In the genomic region with DNA sequence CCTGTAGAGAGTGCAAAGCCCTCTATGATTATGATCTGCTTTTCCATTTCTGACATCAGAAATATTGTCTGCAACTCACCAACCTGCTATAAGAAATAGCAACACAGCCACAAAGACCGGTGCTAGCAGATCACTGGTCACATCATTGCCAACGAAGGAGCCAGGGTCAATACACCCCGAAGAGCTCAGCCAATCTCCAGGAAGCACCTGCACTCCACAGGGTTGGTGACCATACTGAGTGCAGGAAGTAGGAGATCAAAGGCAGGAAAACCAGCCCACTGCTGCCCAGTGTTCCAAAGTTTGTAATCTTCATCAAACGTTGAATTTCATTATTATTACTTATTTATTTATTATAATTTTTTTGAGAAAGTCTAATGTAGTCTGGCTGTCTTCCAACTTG, we compare ENCODE assay signal across 30 mouse cellular contexts. TPM values are rescaled to one million over a fixed set of nuclear protein-coding genes. Genes with fewer than 3 reads are reported as not detected.
A peak's percentile ranks its signal among the peaks of the same experiment; 100 is the strongest.
DNase-seq lines count a peak whose midpoint lies in the region; ATAC-seq lines count a peak whose summit lies in the region.
"Had no signal": no experiment of that assay in that cellular context is flagged by ENCODE, and none has a peak within 500 bp of the region (broad histone marks: within the 10 kb centered on the region; RNA-seq: fewer than 3 reads in every experiment).

No protein-coding gene starts in this region.

- H3K27ac ChIP-seq in hindbrain, embryonic 14.5 days: 0 out of 2 replicates have a peak overlapping the region, but pooled peaks have one; percentile 2
- no peak overlapping the region for H3K27ac ChIP-seq in hindbrain, embryonic 10.5 days
- H3K27ac ChIP-seq in midbrain, embryonic 10.5 days (replicated peaks): peak overlapping the region; percentile 38; the same call in 1 of the 2 replicates
- no peak overlapping the region for H3K27ac ChIP-seq in midbrain, embryonic 15.5 days
- no peak overlapping the region for H3K27ac ChIP-seq in limb, embryonic 11.5 days (replicated peaks; ENCODE audit: low read depth, low read length)
- H3K27ac ChIP-seq: gastrocnemius, adult 2 months; liver, embryonic 12.5 days had no signal

- no peak overlapping the region for H3K4me3 ChIP-seq in hindbrain, embryonic 14.5 days (replicated peaks; ENCODE audit: low read length)
- H3K4me3 ChIP-seq in hindbrain, embryonic 10.5 days: no peak overlapping the region
- no peak overlapping the region for H3K4me3 ChIP-seq in midbrain, embryonic 10.5 days
- H3K4me3 ChIP-seq in midbrain, embryonic 15.5 days: no peak overlapping the region
- H3K4me3 ChIP-seq in limb, embryonic 11.5 days (ENCODE audit: low read depth, low read length): no peak overlapping the region
- H3K4me3 ChIP-seq: forebrain, embryonic 10.5 days; gastrocnemius, adult 2 months; heart, embryonic 12.5 days; hindbrain, embryonic 13.5 days; liver, embryonic 12.5 days; megakaryocyte, embryonic 14.5 days had no signal

- H3K4me2 ChIP-seq in hindbrain, embryonic 14.5 days (replicated peaks): no peak overlapping the region
- no peak overlapping the region for H3K4me2 ChIP-seq in midbrain, embryonic 15.5 days
- no peak overlapping the region for H3K4me2 ChIP-seq in limb, embryonic 11.5 days (ENCODE audit: low read depth, severe bottlenecking)
- H3K4me2 ChIP-seq: heart, embryonic 12.5 days; hindbrain, embryonic 13.5 days; liver, embryonic 12.5 days had no signal

- H3K9ac ChIP-seq in hindbrain, embryonic 14.5 days: no peak overlapping the region
- H3K9ac ChIP-seq in midbrain, embryonic 15.5 days: no peak overlapping the region
- H3K9ac ChIP-seq in limb, embryonic 11.5 days (ENCODE audit: low read length): no peak overlapping the region
- H3K9ac ChIP-seq: heart, embryonic 12.5 days; hindbrain, embryonic 13.5 days; liver, embryonic 12.5 days had no signal

- peaks cover 10% of the 10 kb centered on the region for H3K4me1 ChIP-seq in hindbrain, embryonic 14.5 days (replicated peaks; ENCODE audit: control insufficient read depth, insufficient read depth, low read length)
- peaks cover 19% of the 10 kb centered on the region for H3K4me1 ChIP-seq in hindbrain, embryonic 10.5 days (replicated peaks)
- H3K4me1 ChIP-seq in midbrain, embryonic 10.5 days: peaks cover 22% of the 10 kb centered on the region
- H3K4me1 ChIP-seq in midbrain, embryonic 15.5 days: no peaks in the 10 kb centered on the region
- peaks cover 27% of the 10 kb centered on the region for H3K4me1 ChIP-seq in limb, embryonic 11.5 days (ENCODE audit: control insufficient read depth, insufficient read depth, low read length)
- H3K4me1 ChIP-seq: heart, embryonic 12.5 days; liver, embryonic 12.5 days had no signal

- H3K36me3 ChIP-seq in hindbrain, embryonic 14.5 days (replicated peaks; ENCODE audit: control insufficient read depth, insufficient read depth): no peaks in the 10 kb centered on the region
- H3K36me3 ChIP-seq in hindbrain, embryonic 10.5 days: no peaks in the 10 kb centered on the region
- H3K36me3 ChIP-seq in midbrain, embryonic 10.5 days: no peaks in the 10 kb centered on the region
- H3K36me3 ChIP-seq in midbrain, embryonic 15.5 days (replicated peaks): no peaks in the 10 kb centered on the region
- H3K36me3 ChIP-seq in limb, embryonic 11.5 days (ENCODE audit: control insufficient read depth, insufficient read depth, low read length): no peaks in the 10 kb centered on the region
- H3K36me3 ChIP-seq: forebrain, embryonic 10.5 days; heart, embryonic 12.5 days; hindbrain, embryonic 13.5 days; liver, embryonic 12.5 days had no signal

- WGBS in hindbrain, embryonic 14.5 days: 72% methylated on average over 4 of the region's 4 CpGs
- 81% methylated on average over 4 of the region's 4 CpGs for whole genome bisulfite sequencing in hindbrain, embryonic 10.5 days
- 84% methylated on average over 4 of the region's 4 CpGs for WGBS in midbrain, embryonic 10.5 days
- WGBS in midbrain, embryonic 15.5 days: 81% methylated on average over 4 of the region's 4 CpGs
- 32% methylated on average over 4 of the region's 4 CpGs for WGBS in limb, embryonic 11.5 days

- no peak for DNase-seq in hindbrain, embryonic 14.5 days (ENCODE audit: low spot score)
- DNase-seq in hindbrain, embryonic 10.5 days (ENCODE audit: low spot score): no peak
- DNase-seq in midbrain, embryonic 10.5 days (ENCODE audit: low spot score): no peak
- peak; percentile 35 for DNase-seq in limb, embryonic 11.5 days (ENCODE audit: low spot score)
- DNase-seq in gastrocnemius, postnatal 10 days: no peak
- no peak for DNase-seq in ovary, postnatal 36 days (ENCODE audit: low spot score)
- DNase-seq: adrenal gland, adult 2 months; B cell, adult 2 months; cerebellum, adult 11 months; cerebellum, postnatal 10 days; gastrocnemius, adult 2 months; heart, postnatal 14 days; kidney, adult 18-20 months; kidney, postnatal 4 days; right cerebral cortex, postnatal 25 days; spleen, adult 18-20 months had no signal

- H3K9me3 ChIP-seq in hindbrain, embryonic 14.5 days (ENCODE audit: control insufficient read depth, low read length): no peaks in the 10 kb centered on the region
- no peaks in the 10 kb centered on the region for H3K9me3 ChIP-seq in hindbrain, embryonic 10.5 days
- H3K9me3 ChIP-seq in midbrain, embryonic 10.5 days (replicated peaks): no peaks in the 10 kb centered on the region
- H3K9me3 ChIP-seq in midbrain, embryonic 15.5 days: no peaks in the 10 kb centered on the region
- no peaks in the 10 kb centered on the region; the same call in 1 of the 2 replicates for H3K9me3 ChIP-seq in limb, embryonic 11.5 days (ENCODE audit: control insufficient read depth, low read length)
- H3K9me3 ChIP-seq: forebrain, embryonic 10.5 days; heart, embryonic 12.5 days; hindbrain, embryonic 13.5 days; liver, embryonic 12.5 days; megakaryocyte, embryonic 14.5 days had no signal

- no peak for ATAC-seq in hindbrain, embryonic 14.5 days (ENCODE audit: low FRiP score)
- ATAC-seq in midbrain, embryonic 15.5 days (replicated peaks): no peak
- ATAC-seq in limb, embryonic 11.5 days (ENCODE audit: insufficient number of reproducible peaks, low FRiP score, low TSS enrichment, low read depth): no peak
- ATAC-seq: inflammation-experienced regulatory T-cells, adult 6 months; liver, embryonic 12.5 days had no signal

- H3K27me3 ChIP-seq in hindbrain, embryonic 14.5 days (ENCODE audit: control insufficient read depth, insufficient read depth, low read length): no peaks in the 10 kb centered on the region
- H3K27me3 ChIP-seq in hindbrain, embryonic 10.5 days (ENCODE audit: insufficient read depth, poor library complexity, severe bottlenecking): no peaks in the 10 kb centered on the region
- H3K27me3 ChIP-seq in midbrain, embryonic 10.5 days (ENCODE audit: low read depth, poor library complexity, severe bottlenecking): no peaks in the 10 kb centered on the region
- no peaks in the 10 kb centered on the region for H3K27me3 ChIP-seq in midbrain, embryonic 15.5 days (replicated peaks)
- H3K27me3 ChIP-seq in limb, embryonic 11.5 days (ENCODE audit: control insufficient read depth, insufficient read depth, low read length): no peaks in the 10 kb centered on the region
- H3K27me3 ChIP-seq: heart, embryonic 12.5 days; hindbrain, embryonic 13.5 days; liver, embryonic 12.5 days had no signal

RNA-seq across cellular contexts. Expression of a gene that starts 9.5 kb away (rescaled TPM):
- 0.95 and 1.3 TPM in 2 replicates for polyA plus RNA-seq in hindbrain, embryonic 14.5 days (2014; fragmentation: Nextera tagmentation; extraction: Ambion mirVana)
- polyA plus RNA-seq in hindbrain, embryonic 10.5 days (2016; fragmentation: Nextera tagmentation; extraction: Ambion mirVana): 0.06 and 0.31 TPM in 2 replicates
- 0.11 and 0.30 TPM in 2 replicates for polyA plus RNA-seq in midbrain, embryonic 10.5 days (2016; fragmentation: Nextera tagmentation; extraction: Ambion mirVana)
- 1.7 and 1.8 TPM in 2 replicates for polyA plus RNA-seq in midbrain, embryonic 15.5 days (2015; fragmentation: Nextera tagmentation; extraction: Ambion mirVana)
- 0.37 TPM in 1 of 2 replicates, not detected in the other for polyA plus RNA-seq in limb, embryonic 11.5 days (2014; fragmentation: Nextera tagmentation; extraction: Ambion mirVana)
- total RNA-seq in gastrocnemius, postnatal 10 days (2021): under 1 TPM; 0.23 to 0.29 TPM
- total RNA-seq: MEL had no signal
- polyA plus RNA-seq: inflammation-experienced regulatory T-cells, adult 6 months; liver, embryonic 12.5 days had no signal

RNA-seq across cellular contexts. Expression of a gene that starts 10.9 kb away (rescaled TPM):
- not detected in 2 replicates for polyA plus RNA-seq in hindbrain, embryonic 14.5 days (2014; fragmentation: Nextera tagmentation; extraction: Ambion mirVana)
- polyA plus RNA-seq in hindbrain, embryonic 10.5 days (2016; fragmentation: Nextera tagmentation; extraction: Ambion mirVana): not detected in 2 replicates
- not detected in 2 replicates for polyA plus RNA-seq in midbrain, embryonic 10.5 days (2016; fragmentation: Nextera tagmentation; extraction: Ambion mirVana)
- not detected in 2 replicates for polyA plus RNA-seq in midbrain, embryonic 15.5 days (2015; fragmentation: Nextera tagmentation; extraction: Ambion mirVana)
- polyA plus RNA-seq in limb, embryonic 11.5 days (2014; fragmentation: Nextera tagmentation; extraction: Ambion mirVana): not detected in 2 replicates
- total RNA-seq in gastrocnemius, postnatal 10 days (2021): not detected
- total RNA-seq: adrenal gland, adult 2 months; adrenal gland, postnatal 4 days; gastrocnemius, adult 2 months; left cerebral cortex, adult 18-20 months; left cerebral cortex, postnatal 25 days had no signal
- polyA plus RNA-seq: adrenal gland, adult 2 months; cortical plate, adult 2 months; embryonic facial prominence, embryonic 11.5 days; forebrain, embryonic 10.5 days; heart, embryonic 12.5 days; hindbrain, embryonic 13.5 days; inflammation-experienced regulatory T-cells, adult 6 months; liver, embryonic 12.5 days; urinary bladder, adult 2 months had no signal

Comparison
In these comparisons a context has a peak if more than half of its experiments do, and no peak if none do; other contexts are left out.
1. H3K27ac ChIP-seq: peak in hindbrain, embryonic 14.5 days (single experiment) and midbrain, embryonic 10.5 days (single experiment); none in hindbrain, embryonic 10.5 days (single experiment), midbrain, embryonic 15.5 days (single experiment) and limb, embryonic 11.5 days (single experiment).